In the genomic region with DNA sequence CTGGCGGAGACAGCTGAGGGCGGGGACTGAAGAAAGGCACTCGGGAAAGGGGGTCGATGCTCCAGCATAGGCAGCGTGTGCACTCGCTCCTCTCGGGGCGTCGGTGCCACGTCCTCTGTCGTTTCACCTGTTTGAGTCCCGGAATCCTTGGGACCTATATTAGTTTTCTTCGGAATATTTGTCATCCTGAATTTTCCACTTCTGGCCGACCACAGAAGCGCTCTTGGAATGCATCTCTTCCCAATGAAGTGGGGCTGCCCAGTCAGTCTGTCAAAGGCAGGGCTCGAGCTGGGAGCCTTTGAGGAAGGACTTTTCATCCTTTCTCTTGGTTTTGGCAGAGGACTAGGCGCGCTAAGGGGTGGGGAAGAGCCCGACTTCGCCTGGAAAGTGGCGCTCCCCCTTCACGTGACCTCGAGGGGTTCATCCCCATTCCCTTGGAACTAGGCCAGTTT, we compare ENCODE assay signal across 8 mouse cellular contexts. TPM values are rescaled to one million over a fixed set of nuclear protein-coding genes. Genes with fewer than 3 reads are reported as not detected.
DNase-seq lines count a peak whose midpoint lies in the region; ATAC-seq lines count a peak whose summit lies in the region.

No protein-coding gene starts in this region.

- 2% methylated on average over 23 of the region's 23 CpGs for WGBS in forebrain, embryonic 11.5 days
- 2% methylated on average over 23 of the region's 23 CpGs for WGBS in hindbrain, embryonic 10.5 days
- 5% methylated on average over 23 of the region's 23 CpGs for WGBS in liver, embryonic 11.5 days

- H3K9me3 ChIP-seq in forebrain, embryonic 11.5 days (ENCODE audit: control insufficient read depth, low read length), result no peaks in the 10 kb centered on the region
- no peaks in the 10 kb centered on the region for H3K9me3 ChIP-seq in hindbrain, embryonic 10.5 days
- H3K9me3 ChIP-seq in liver, embryonic 11.5 days (ENCODE audit: control insufficient read depth, low read length), result no peaks in the 10 kb centered on the region

- H3K4me2 ChIP-seq in forebrain, embryonic 11.5 days (ENCODE audit: low read depth, low read length, severe bottlenecking), result peak overlapping the region; percentile 94
- peak overlapping the region; percentile 97 for H3K4me2 ChIP-seq in liver, embryonic 11.5 days

- DNase-seq in ovary, postnatal 10 days (ENCODE audit: low spot score), result peak; percentile 3
- no peak for DNase-seq in ovary, adult 18-20 months (ENCODE audit: low spot score)
- peak; percentile 55 for DNase-seq in forebrain, embryonic 11.5 days (ENCODE audit: low spot score)
- peak; percentile 29 for DNase-seq in hindbrain, embryonic 10.5 days (ENCODE audit: low spot score)
- no peak for DNase-seq in liver, embryonic 11.5 days (ENCODE audit: low spot score)
- DNase-seq in neural tube, embryonic 10.5 days (ENCODE audit: extremely low spot score, low spot score), result peak; percentile 31
- no peak for DNase-seq in T-cell, adult 2 months (ENCODE audit: low spot score)
- no peak for DNase-seq in left cerebral cortex, adult 11 months (ENCODE audit: low spot score)

- H3K9ac ChIP-seq in forebrain, embryonic 11.5 days (ENCODE audit: low read length), result no peak overlapping the region
- no peak overlapping the region for H3K9ac ChIP-seq in liver, embryonic 11.5 days (ENCODE audit: low read depth, low read length)

- no peak for ATAC-seq in forebrain, embryonic 11.5 days (replicated peaks; ENCODE audit: low FRiP score)
- no peak for ATAC-seq in liver, embryonic 11.5 days (replicated peaks; ENCODE audit: low FRiP score)

- peaks cover 28% of the 10 kb centered on the region for H3K27me3 ChIP-seq in forebrain, embryonic 11.5 days (ENCODE audit: control insufficient read depth, insufficient read depth, low read length)
- peaks cover 76% of the 10 kb centered on the region for H3K27me3 ChIP-seq in hindbrain, embryonic 10.5 days (ENCODE audit: insufficient read depth, poor library complexity, severe bottlenecking)
- peaks cover 68% of the 10 kb centered on the region for H3K27me3 ChIP-seq in liver, embryonic 11.5 days (replicated peaks; ENCODE audit: control insufficient read depth, insufficient read depth, low read length)

- peak overlapping the region; percentile 57 for H3K4me3 ChIP-seq in forebrain, embryonic 11.5 days (ENCODE audit: low read depth, low read length)
- peak overlapping the region; percentile 75 for H3K4me3 ChIP-seq in hindbrain, embryonic 10.5 days
- peak overlapping the region; percentile 63 for H3K4me3 ChIP-seq in liver, embryonic 11.5 days (ENCODE audit: low read depth, low read length)

- no peak overlapping the region for H3K27ac ChIP-seq in forebrain, embryonic 11.5 days (ENCODE audit: low read depth, low read length)
- H3K27ac ChIP-seq in hindbrain, embryonic 10.5 days, result no peak overlapping the region
- no peak overlapping the region for H3K27ac ChIP-seq in liver, embryonic 11.5 days (ENCODE audit: low read depth, low read length)

- H3K36me3 ChIP-seq in forebrain, embryonic 11.5 days (ENCODE audit: control insufficient read depth, insufficient read depth, low read length), result no peaks in the 10 kb centered on the region
- no peaks in the 10 kb centered on the region for H3K36me3 ChIP-seq in hindbrain, embryonic 10.5 days
- no peaks in the 10 kb centered on the region for H3K36me3 ChIP-seq in liver, embryonic 11.5 days (ENCODE audit: control insufficient read depth, insufficient read depth, low read length)

- H3K4me1 ChIP-seq in forebrain, embryonic 11.5 days (replicated peaks; ENCODE audit: control insufficient read depth, insufficient read depth, low read length), result peaks cover 11% of the 10 kb centered on the region
- H3K4me1 ChIP-seq in hindbrain, embryonic 10.5 days (replicated peaks), result peaks cover 39% of the 10 kb centered on the region
- H3K4me1 ChIP-seq in liver, embryonic 11.5 days (replicated peaks; ENCODE audit: control insufficient read depth, insufficient read depth, low read length), result peaks cover 4% of the 10 kb centered on the region

RNA-seq across cellular contexts. Expression of gene Klf4, which starts 1.6 kb away (rescaled TPM):
- polyA plus RNA-seq in forebrain, embryonic 11.5 days (2014; fragmentation: Nextera tagmentation; extraction: Ambion mirVana), result 2.0 and 2.3 TPM in 2 replicates
- 0.92 and 1.1 TPM in 2 replicates for polyA plus RNA-seq in hindbrain, embryonic 10.5 days (2016; fragmentation: Nextera tagmentation; extraction: Ambion mirVana)
- polyA plus RNA-seq in liver, embryonic 11.5 days (2014; fragmentation: Nextera tagmentation; extraction: Ambion mirVana), result 0.97 and 1.1 TPM in 2 replicates

Comparison
In these comparisons a context has a peak if more than half of its experiments do, and no peak if none do; other contexts are left out.
1. DNase-seq: peak in ovary, postnatal 10 days (single experiment), forebrain, embryonic 11.5 days (single experiment), hindbrain, embryonic 10.5 days (single experiment) and neural tube, embryonic 10.5 days (single experiment); none in ovary, adult 18-20 months (single experiment), liver, embryonic 11.5 days (single experiment), T-cell, adult 2 months (single experiment) and left cerebral cortex, adult 11 months (single experiment).
2. Peak in every context shown above with its lines, with median percentiles within 50 percentile points of each other: H3K4me3 ChIP-seq.